Mouse (Mus musculus) midbrain, embryonic 10.5 days (tissue): ENCODE measurements around the gene Zfp410. TPM values are rescaled to one million over a fixed set of nuclear protein-coding genes. Genes with fewer than 3 reads are reported as not detected.

ENCODE experiments used
- polyA plus RNA-seq: library from polyadenylated mRNA; unstranded; fragments of >200 nt; fragmentation: Nextera tagmentation; extraction: Ambion mirVana; gene quantifications from 2 replicates; pipeline ENCODE4 v1.2.1, GENCODE M21; 2016

Zfp410 gene
- polyA plus RNA-seq, 1 experiment from 2014 or later, result 119 TPM

Other genes with a start within 250 kb of the Zfp410 start
- gene Acot5, start 247.5 kb upstream of the Zfp410 start, polyA plus RNA-seq, result not detected in 2 replicates
- gene Acot6, start 216.2 kb upstream of the Zfp410 start, polyA plus RNA-seq, result 0.74 and 0.99 TPM in 2 replicates
- 3.6 and 6.1 TPM in 2 replicates for gene Dnal1, start 202.5 kb upstream of the Zfp410 start, polyA plus RNA-seq
- gene Pnma1, start 168.4 kb upstream of the Zfp410 start, polyA plus RNA-seq, result 2.1 and 3.3 TPM in 2 replicates
- gene Elmsan1, start 98.0 kb upstream of the Zfp410 start, polyA plus RNA-seq, result 5.9 and 6.3 TPM in 2 replicates
- gene Ptgr2, start 31.6 kb upstream of the Zfp410 start, polyA plus RNA-seq, result 19.9 and 21.6 TPM in 2 replicates
- gene Coq6, start 44.8 kb downstream of the Zfp410 start, polyA plus RNA-seq, result 47.6 and 49.9 TPM in 2 replicates
- 5.9 and 8.0 TPM in 2 replicates for gene Fam161b, start 45.0 kb downstream of the Zfp410 start, polyA plus RNA-seq
- gene Entpd5, start 92.2 kb downstream of the Zfp410 start, polyA plus RNA-seq, result 8.0 and 8.4 TPM in 2 replicates
- 0.94 and 1.1 TPM in 2 replicates for gene Bbof1, start 92.2 kb downstream of the Zfp410 start, polyA plus RNA-seq
- 23.7 and 25.2 TPM in 2 replicates for gene Rnf113a2, start 100.3 kb downstream of the Zfp410 start, polyA plus RNA-seq
- 16.5 and 20.2 TPM in 2 replicates for gene Aldh6a1, start 134.2 kb downstream of the Zfp410 start, polyA plus RNA-seq
- gene Lin52, start 134.6 kb downstream of the Zfp410 start, polyA plus RNA-seq, result 31.4 and 37.4 TPM in 2 replicates